Mouse (Mus musculus): Measurements from ENCODE around the gene Tmem132c.

The Tmem132c gene

DNA sequence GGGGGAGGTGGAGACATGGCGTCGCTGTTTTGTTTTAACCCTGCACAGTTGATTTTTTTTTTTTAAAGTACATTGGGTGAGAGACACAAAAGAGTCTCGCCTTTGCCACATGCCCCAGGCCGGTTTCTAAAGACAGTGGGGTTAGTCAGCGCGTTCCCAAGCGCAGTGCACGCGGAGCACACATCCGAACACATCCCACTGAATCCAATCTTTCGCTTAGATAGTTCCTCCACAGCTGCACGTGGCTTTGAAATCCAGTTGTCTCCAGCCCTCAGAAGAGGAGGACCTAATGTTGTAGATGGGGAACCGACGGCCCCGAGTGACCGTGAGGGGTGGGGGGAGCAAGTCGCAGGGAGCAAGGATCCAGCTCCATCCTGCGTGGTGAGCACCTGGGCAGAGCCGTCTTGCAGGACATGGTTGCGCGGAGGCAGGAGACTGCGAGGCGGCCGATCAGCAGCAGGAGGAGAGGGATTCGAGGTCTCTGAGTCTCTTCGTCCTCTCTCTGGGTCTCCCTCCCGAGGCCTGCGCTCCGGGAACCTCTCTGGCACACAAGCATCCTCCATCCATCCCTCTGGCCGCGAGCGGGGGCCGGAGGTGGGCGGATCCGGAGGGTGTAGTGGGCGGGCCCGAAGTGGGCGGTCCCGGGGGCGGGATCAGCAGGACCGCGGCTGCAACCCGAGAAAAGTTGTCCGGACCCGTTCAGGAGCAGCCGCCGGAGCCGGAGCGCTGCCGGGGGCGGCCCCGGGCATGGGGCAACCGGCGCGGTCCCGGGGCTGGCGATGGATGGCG is at the start of gene Tmem132c:
Gene Tmem132c (plus strand): TSS at position 673 of the 789 bp plus-strand sequence.
- DNase-seq = peak; percentile 85 to 91

GRCm38 (mm10) chr5:127191881-127192280 is 49.7 kb upstream of the Tmem132c start:
- DNase-seq = peak; percentile 11 to 27

GRCm38 (mm10) chr5:127198850-127199249 is 42.8 kb upstream of the Tmem132c start:
- peak; percentile 35 to 47 for DNase-seq

DNA sequence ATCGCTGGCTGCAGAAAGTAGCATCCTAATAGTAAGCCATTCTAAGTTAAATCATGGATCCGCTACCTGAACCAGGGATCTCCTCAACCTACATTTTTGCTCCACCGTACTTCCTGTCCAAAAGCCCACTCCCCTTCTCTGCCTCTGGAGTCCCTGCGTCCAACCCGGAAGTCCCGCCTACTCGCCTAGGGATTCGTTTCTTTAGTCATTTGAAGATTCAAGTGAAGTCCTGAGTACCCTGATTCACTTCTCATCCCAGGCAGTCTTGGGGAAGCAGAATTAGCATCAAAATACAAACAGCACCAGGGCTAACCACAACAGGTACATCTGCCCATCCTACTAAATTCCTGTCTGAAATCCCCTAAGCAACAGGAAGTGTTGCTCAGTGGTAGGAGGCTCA is 36.7 kb upstream of the Tmem132c start:
- no peak for DNase-seq

DNA sequence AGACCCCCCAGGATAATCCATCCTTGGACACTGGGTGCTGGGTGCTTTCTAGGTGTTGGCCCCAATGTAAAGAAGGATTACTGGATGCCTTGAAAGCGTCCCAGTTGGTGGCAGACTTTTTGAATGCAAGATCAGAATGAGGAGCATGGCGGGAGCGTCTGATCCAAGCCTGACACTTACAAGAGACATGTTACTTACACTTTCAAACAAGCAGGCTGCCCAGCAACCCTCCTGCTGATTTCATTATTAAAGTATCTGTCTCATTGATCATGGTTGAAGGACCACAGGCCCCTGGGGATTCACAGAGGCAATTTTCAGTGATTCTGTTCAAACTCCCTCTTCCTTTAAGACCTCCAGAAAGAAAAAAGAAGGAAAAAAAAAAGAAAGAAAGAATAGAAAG is 25.2 kb upstream of the Tmem132c start:
- DNase-seq = no peak

- DNase-seq = no peak
These were observed 23.9 kb upstream of the Tmem132c start for GRCm38 (mm10) chr5:127217725-127218124.

DNA sequence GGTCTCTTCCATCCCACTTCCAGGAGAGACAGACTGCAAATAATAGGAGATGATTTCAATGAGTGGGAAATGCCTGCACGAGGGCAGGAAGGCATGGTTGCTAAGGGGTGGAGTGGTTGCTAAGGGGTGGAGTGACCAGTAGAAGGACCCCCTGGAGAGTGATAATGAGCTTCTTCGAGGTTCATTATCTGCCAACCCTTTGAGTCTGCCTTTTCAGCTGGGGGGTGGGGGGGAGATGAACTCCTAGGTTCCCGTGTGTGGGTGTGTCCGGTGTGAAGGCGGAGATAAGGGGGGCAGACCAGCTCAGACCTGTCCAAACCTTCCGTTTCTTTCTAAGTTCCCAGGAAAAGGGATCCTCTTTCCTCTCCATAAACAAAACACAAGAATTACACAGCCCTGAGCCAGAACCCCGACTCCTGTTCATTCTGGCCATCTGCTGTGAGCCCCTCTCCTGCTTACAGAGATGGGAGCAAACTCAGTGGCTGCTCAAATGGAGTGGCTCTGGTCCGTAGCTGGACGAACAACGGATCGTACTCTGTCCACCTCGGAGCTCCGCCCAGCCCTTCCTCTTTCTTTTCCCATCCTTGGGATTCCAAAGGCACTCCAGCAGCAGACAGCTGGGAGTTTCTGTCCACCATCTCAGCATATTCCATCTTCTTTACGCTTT is 13.5 kb upstream of the Tmem132c start:
- DNase-seq = peak; percentile 49 to 60

- peak; percentile 76 to 77 for DNase-seq
These were observed 6.9 kb upstream of the Tmem132c start for GRCm38 (mm10) chr5:127234715-127235114.

DNA sequence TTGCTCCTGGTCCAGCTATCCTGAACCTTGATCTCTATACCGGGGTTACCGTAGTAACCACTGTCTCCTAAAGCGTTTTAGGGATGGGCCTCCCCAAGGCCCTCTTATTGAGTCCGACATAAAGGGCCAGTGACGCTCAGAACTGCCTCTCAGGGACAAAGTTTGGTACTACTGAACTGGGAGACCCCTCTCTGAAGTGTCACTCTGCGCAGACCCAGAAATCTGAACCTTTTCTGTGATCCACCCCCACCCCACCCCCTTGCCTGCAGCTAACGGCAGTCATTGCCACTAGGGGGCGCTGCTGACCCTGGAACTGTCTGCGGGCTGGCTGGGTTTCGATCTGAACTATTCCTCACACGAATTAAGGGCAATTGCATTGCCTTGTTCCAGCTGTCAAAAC is 6.4 kb upstream of the Tmem132c start:
- peak; percentile 95 to 97 for DNase-seq

DNA sequence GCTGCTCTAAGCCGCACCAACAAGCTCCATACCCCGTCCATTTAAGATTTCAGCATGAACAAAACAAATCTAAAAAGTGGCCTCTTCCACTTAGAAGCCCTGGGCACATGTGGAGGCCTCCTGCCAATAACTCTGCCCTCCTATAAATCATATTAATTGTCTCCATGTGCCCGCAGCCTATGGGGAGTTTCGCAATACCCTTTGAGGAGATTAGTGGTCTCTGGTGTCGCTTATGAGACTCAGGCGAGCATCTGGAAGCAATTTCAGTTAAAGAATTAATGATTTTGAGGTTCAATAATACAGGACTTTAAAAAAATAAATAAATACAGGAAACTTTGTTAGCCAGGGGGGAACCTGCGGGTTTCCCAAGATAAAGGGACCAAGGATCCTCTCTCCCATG is 1.9 kb upstream of the Tmem132c start:
- DNase-seq = no peak

GRCm38 (mm10) chr5:127240646-127241045 is 962 bp upstream of the Tmem132c start:
- no peak for DNase-seq

DNA sequence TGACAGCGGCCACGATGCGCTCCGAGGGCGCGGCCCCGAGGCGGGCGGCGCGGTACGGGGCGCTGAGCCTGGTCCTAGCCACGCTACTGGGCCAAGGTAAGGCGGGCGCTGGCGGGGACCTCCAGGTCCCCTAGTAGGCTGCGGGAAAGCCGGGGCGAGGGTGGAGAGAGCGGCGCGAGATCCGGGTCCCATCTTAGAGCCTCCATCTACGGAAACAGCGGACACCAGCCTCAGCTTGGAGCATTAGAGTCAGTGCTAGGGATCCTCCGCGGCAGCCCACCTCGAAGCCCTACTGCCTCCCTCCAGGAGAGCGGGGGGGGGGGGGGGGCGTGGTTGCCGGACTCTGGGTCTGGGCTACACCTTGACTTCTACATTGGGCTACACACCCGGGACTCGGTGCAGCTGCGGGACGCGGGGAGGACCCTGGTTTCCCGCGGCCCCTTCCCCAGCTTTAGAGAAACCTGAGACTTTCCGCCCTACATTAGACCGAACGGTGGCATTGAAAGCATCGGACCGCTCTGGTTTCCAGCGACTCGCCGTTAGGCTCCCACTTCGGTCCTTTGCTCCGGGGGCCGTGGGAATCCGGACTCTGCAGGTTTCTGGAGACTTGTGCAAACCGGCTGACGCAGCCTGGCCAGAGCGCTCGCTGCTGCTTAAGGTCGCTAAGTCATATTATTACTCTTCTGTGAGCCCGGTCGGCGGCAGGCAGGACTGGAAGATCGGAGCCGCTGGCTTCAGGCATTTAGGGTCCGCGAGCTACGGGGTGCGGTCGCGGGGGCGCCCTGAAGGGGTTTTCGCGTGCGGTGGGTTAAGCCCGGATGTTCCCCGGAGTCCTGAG is 536 bp downstream of the Tmem132c start:
- peak; percentile 44 to 49 for DNase-seq

- no peak for DNase-seq
These were observed 1.2 kb downstream of the Tmem132c start for GRCm38 (mm10) chr5:127242763-127243160.

DNA sequence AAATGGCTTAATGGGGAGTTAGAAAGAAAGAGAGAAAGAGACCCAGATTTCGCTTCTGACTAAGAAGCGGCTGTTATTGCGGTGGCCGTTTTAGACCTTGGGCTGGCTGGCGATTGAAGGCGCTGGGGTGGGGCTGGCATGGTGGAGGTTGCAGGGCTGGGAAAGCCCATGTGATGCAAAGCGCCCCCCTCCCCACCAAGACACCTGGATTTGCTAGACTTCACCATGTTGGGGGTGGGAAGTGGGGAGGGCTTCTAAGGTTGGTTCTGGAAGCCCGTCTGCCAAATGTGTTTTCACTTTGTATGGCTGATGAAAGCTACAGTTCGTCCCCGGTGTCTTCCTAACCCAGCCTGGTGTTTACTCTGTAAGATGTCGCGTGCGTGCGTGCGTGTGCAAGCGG is 1.6 kb downstream of the Tmem132c start:
- DNase-seq = peak; percentile 49 to 52

DNA sequence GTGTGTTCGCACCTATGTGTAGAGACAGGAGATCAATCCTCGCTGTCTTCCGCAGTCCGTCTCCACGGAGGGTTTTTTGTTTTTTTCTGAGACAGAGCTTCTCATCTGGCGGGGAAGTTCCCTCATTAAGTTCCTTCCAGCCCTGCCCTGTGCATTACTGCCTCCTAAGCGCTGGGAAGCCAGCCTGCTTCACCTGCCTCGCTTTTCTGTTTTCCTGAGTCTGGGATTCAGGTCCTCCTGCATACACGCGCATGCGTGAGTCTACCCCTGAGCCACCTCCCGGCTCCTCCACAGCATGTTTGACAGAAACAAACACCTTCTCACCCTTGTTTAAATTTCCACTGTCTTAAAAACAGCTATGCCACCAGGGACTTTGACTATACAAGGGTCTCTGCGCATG is 2.0 kb downstream of the Tmem132c start:
- peak; percentile 32 to 37 for DNase-seq

DNA sequence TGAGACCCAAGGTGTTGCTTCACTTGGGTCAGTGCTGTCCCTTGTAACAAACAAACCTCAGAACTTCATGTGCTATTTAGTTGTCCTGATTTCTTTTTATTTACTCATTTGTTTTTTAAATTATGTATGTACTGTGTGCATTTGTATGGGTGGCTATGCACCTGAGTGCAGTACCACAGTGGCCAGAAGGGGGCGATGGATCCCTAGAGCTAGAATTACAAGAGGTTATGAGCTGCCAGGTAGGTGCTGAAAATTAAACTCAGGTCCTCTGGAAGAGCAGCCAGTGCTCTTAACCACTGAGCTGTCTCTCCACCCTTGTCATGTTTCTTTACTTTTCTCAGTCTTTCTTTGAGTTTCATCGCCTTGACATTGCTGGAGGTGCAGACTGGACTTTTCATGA is 11.7 kb downstream of the Tmem132c start:
- DNase-seq = no peak

DNA sequence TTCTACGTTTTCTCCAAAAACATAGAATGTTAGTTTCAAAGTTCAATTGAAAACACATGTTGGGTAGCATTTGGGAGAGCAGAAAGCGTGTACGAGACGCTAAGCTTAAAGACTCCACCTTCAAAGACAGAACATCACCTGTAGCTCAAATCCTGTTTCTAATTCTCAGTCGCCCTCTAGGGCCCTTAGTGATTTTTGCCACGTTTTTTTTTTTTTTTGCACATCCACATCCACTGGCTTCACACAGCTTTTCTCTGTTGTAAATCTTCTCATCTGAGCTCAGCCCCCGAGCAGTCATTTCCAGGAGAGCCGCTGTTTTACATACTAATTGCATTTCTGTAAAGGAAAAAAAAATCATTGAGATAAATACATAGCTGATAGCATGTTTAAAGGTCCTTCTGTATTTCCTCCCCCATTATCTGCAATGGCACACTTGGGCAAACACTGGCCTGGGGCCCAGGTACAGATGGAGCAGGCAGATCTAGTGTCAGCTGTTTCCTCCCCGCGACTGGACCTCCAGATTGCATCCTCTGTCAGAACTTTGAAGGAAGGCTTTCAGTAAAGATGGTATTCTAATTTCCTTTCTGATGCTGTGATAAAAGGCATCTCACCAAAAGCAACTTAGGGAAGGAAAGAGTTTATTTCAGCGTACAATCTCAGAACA is 15.5 kb downstream of the Tmem132c start:
- peak; percentile 68 to 74 for DNase-seq

DNA sequence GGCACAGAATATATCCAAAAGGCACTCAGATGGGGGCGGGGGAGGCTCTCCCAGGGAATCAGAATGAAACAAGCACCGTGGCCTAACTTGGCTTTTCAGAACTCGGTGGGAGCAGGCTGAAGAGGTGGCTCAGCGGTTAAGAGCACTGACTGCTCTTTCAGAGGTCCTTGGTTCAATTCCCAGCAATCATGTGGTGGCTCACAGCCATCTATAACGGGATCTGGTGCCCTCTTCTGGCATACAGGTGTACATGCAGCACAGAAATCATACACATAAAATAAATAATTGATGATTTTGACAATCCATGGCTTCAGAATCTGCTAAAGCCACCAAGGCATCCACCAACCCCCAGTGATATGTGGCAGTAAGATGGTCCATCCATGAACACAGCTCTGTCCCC is 20.5 kb downstream of the Tmem132c start:
- DNase-seq = no peak

DNA sequence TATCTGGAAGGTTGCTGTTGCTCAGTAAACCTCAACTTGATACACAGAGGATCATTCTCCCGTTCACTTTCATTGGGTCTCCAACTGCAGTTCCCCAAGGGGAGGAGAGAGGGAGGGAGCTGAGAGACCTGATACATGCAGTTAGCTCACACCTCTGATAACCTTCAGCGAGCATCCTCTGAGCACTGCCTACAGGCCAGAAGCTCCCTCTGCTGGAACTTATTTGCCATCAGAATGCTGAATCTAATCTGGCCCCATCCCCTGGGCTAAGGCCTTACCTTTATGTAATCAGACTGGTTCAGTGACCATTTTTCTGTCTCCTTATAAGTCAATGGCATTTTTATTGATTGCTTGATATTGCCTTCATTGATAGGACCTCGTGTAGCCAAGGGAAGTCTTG is 29.5 kb downstream of the Tmem132c start:
- peak; percentile 13 to 16 for DNase-seq

DNA sequence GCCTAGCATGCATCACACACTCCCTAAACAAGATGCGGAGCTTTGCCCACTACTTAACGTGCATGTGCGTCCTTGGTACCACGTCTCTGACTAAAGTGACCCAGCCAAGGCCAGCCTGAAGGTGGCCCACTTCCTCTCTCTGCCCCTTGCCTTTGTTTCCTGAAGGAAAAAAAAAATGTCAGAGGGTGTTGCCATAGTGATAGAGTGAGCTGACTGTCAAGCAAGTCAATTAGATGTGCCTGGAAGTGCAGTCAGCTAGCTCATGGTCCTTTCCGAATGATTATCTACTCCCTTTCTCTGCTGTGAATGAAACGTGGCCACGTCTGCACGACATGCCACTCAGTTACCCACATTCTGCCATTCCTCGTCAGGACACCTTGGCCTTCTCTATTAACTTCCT is 37.9 kb downstream of the Tmem132c start:
- no peak for DNase-seq

GRCm38 (mm10) chr5:127281186-127281585 is 39.6 kb downstream of the Tmem132c start:
- no peak for DNase-seq

- no peak for DNase-seq
These were observed 41.0 kb downstream of the Tmem132c start for GRCm38 (mm10) chr5:127282539-127283123.

All from cerebellum, postnatal 10 days (tissue).